Mouse (Mus musculus) right cerebral cortex, postnatal 10 days (tissue): ENCODE results near the gene Tanc1.

Source experiments
- DNase-seq, 2 experiments: peaks; one replicate each; pipeline ENCODE4 v3.0.0; 2021; ENCODE audit warnings: low spot score in 2 of 2

The Tanc1 gene

DNA sequence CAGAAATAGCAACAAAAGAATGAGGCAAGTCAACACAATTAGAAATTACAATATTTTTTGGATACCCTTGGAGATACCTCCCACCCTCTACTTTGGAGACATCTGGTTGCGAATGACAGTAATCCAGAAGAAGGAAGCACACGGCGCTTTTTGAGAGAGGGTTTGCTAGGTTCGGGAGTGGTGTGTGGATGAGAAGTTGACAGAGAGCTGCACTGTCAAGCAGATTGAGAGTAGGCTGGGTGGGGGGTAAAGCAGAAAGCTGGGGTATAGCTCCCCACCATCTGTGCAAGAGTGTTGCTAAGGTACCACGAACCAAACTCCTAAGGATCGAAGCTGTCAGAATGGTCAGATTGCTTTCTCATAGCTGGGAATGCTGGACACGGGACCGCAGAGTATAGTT lies 40.0 kb downstream of the Tanc1 start:
- DNase-seq, result no peak

- DNase-seq, result no peak
Measured at GRCm38 (mm10) chr2:59652702-59653101, 40.9 kb downstream of the Tanc1 start.

DNA sequence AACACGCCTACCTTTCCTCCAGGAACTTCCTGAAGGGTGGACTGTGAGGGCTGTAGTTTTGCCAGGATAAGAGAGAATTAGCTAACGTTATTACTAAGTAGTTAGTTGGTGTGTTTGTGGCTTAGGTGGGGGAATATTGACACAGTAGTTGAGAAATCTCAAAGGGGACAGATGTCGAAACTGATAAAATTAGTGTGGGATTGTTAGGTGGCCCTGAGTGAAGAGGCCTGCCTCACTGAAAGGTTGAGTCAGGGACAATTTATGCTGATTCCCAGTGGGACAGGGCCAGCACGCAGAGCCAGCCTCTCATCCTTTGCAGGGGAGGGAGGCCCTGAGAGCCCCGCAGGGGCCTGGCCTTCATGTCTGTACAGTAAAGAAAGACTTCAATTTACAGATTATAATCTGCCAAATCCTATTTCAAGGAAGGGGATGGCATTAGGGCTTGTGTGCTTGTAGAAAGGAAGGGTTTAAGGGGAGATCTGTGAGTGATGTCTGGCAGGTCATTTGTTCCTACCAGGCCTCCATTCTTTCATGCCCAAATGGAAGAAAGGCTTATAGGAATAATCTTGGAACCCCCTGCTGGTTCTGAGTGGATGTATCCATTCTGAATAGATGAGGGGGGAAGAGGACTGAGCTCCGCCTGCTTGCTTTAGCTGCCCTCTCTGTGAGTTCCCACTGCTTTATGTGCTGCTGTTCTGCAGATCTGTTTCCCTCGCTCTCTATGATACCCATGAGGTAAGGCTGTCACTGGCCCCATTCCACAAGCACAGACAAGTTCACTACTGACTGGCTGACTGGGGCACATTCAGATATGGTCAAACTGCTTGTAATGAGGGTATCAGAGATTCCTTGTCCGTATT lies 41.7 kb downstream of the Tanc1 start:
- peak in 1 of 2 experiments; percentile 40 for DNase-seq

DNA sequence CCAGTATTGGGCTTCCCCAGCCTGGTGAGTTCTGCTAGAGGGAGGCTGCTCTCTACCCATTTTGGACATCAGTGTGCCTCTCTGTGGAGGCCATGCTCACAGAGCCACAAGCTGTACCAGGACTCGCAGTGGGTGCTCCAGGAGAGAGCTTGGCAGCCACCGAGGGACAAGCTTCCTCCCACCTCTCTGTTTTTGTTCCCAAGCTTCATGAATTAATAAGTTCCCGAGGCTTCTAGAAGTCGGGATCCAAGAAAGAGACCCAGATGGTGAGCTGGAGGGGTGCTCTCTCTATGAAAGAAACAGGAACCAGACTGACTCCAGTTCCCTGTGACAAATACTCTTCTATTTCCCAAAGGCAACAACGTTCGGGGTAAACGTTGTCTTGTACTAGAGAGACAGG lies 43.6 kb downstream of the Tanc1 start:
- no peak for DNase-seq

DNA sequence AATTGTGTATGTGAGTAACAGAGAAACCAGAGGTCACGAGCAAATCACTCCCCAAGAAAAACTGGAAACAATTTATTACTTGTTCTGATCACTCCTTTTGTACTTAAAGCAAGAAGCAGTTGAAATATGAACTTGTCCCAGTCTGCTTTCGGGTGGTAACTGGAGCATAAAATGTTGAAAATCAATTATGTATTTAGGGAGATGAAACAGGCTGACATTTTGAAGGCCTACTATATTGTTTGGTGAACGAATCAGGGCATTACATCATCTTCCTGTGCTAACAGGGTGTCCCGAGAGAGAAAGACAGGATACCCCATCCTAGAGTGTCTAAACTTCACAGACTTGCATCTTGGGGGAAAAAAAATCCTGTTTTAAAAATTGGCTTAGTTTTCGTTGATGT lies 44.8 kb downstream of the Tanc1 start:
- DNase-seq, result no peak

DNA sequence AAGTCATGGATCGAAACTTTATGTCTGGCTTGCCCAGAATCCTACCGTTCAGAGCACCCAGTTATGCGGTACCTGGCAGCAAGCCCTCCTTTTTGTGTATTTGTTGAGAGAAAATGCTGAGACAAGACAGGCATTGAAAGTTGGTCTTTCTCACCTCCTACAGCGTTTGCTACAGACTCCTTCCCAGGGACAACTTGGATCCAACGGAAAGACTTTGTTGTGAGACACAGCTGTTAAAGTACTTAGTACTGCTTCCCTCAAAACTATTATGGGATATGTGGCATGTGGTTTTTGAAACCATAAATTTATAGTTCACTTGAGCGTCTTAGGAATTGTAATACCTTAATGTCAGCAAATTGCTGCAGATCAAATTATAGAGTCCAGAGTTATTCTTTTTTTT lies 47.8 kb downstream of the Tanc1 start:
- no peak for DNase-seq

DNA sequence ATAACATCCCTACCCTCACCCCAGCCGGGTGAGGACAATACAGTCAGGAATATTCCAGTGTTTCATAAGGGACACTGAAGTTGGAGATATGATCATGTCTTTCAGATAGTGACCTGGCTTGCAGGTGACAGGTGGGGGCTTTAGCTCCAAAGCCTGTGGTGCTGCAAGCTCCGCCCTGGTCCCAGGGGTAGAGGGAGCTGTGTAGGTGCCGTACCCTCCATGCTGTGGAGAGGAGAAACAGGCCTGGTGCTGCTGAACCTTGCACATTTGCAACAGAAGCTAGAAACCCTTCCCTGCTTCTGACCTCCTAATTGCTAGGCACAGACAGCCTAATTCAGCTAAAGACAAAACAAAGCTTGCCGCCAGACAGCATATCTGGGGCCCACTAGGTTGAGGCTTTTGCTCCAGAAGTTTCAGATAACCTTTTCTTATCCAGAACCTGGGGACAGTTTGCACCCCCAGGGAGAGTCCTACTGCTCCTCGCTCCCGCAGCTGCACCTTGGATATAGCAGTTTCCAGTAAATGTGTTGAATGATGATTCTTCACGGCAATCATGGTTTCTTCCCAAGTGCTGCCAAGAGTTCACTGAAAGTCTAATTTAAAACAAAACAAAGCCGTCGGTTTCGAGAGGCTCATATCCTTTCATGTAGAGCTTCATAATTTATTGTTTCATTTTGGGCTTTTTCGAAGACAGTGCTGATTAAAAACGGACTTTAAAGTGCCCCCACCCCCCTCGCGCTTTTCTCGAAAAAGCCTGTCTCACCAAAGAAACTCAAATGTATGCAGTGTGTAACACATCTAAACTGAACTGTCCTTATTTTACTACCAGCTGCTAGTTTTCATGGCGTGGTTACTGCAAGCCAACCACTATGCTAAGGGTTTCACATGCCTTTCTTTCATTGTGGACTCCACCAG lies 49.3 kb downstream of the Tanc1 start:
- DNase-seq, result no peak

DNA sequence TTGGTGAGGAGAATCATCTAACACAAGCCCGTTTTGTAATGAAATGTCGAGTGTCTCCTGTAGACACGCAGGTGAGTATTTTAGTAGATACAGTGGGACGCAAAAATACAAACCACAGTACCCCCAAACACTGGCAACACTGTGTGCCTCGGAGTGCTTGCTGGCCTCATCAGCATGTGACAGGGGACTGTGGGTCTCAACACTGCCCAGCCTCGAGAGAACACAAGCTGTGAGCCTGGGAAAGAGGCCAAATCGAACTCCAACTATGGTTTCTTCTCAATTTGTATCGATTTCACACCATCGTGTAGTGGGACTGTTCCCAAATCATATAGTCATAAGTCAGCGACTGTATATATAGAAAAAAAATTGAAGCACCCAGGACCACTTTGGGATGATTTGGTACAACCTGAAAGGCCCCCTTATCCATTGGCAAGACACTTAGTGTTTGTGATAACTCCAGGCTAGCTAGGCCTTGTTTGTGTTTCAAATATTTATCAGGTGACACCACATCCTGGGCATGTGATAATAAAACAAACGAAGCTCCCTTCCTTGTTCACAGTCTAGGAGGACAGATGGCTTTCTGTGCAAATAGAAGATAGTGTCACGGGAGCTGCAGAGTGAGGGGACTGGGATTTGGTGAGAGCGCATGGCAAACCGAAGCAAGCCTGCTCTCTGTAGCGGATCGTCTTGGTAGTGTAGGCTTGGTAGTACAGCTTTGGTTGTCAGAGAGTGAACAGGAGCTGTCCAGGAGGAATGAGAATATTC lies 53.1 kb downstream of the Tanc1 start:
- peak in 1 of 2 experiments; percentile 45 for DNase-seq

- no peak for DNase-seq
Measured at GRCm38 (mm10) chr2:59666533-59666932, 54.7 kb downstream of the Tanc1 start.

DNA sequence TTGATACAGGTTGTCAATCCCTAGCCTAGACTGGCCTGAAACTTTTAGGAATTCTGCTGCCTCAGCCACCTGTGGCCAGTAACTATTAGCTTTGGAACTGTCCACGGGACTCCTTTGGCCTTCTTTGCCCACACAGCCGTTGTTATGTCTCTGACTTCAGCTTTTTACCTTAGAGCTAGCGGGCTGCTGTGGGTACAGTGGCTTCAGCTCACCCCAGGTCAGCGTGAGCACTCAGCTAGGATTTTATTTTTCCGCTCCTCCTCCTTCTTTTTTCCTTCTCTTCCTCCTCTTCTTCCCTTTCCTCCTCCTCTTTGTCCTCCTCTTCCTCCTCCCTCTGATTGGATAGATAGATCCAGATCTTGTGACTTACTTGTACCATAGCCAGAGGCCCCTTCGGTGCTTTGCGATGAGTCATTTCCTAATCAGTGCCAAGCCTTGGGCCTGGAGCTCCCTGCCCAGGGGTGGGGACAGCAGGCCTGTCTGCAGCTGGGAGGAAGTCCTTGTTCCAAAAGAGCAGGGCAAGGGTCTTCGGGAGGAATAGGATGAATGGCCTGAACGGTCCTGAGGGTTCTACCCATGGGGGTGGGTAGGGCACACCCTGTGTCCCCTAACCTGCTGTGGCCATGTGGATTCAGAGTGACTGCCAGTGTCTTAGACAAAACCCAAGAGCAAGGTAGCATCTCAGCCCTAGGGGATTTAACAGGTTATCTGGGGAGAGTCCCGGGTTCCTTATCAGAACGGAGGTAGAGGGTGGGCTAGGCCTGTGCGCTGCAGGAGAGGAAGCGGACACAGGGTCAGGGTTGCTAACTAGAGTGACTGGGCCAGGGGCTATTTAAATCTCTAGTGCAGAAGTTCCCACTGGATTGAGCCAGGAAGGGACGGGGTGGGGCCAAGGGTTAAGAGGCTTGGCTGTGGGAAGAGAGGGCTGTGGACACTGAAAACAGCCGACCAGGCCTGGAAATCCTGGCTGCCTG lies 58.5 kb downstream of the Tanc1 start:
- DNase-seq, result no peak

DNA sequence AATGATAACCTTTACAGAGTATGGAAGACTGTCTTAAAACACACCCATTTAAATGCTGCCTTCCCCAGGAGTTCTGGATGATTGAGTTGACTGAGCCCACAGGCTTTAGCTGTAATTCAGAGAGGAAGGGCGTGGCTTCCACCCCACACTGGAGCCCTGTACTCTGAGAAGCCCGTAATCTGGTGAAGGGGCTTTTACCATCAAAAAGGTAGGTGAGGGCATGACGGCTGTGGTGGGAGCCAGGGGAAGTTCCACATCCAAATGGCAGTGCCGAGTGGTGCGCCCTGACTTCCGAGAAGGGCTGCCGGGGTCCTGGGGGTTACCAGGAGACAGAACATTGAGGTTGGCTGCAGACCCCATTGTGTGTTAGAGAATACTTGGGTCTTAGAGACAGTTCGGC lies 59.8 kb downstream of the Tanc1 start:
- no peak for DNase-seq

GRCm38 (mm10) chr2:59672086-59672485 lies 60.2 kb downstream of the Tanc1 start:
- no peak for DNase-seq

DNA sequence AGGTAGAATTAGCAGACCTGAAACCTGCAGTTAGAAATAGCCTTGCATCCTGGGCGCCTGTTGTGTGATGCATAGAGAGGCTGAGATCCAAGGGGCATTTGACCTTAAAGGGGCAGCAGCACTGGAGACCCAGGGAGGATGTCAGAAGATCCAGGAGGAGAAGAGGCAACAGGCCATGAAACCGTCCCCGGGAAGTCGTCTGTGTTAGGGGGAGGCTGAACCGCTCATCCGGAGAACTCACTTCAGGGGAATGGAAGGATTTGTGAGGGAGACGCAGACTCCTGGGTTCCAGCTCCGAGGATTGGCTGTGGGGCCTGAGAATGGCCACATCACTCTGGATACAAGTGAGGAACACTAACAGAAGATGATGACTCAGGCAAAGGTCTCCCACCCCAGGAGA lies 60.8 kb downstream of the Tanc1 start:
- DNase-seq, result no peak

- DNase-seq, result no peak
Measured at GRCm38 (mm10) chr2:59673351-59673750, 61.5 kb downstream of the Tanc1 start.

DNA sequence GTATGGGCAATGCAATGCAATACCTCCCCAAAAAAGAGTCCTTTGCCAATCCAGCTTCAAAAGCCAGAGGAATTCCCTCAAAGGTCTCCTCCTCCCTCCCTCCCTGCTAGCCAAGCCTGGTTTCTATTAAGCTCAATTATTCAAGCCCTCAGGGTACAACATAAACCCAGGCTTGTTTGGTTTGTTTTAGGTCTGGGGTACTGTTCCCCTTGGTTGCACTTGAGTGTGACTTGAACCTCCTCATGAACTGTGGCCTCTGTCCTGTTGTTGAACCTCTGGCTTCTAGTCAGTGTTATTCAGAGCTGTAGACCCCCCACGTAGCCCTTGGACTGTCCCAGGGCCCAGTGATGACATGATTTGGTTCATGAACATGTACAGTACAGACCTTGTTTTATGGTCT lies 62.0 kb downstream of the Tanc1 start:
- DNase-seq, result no peak

DNA sequence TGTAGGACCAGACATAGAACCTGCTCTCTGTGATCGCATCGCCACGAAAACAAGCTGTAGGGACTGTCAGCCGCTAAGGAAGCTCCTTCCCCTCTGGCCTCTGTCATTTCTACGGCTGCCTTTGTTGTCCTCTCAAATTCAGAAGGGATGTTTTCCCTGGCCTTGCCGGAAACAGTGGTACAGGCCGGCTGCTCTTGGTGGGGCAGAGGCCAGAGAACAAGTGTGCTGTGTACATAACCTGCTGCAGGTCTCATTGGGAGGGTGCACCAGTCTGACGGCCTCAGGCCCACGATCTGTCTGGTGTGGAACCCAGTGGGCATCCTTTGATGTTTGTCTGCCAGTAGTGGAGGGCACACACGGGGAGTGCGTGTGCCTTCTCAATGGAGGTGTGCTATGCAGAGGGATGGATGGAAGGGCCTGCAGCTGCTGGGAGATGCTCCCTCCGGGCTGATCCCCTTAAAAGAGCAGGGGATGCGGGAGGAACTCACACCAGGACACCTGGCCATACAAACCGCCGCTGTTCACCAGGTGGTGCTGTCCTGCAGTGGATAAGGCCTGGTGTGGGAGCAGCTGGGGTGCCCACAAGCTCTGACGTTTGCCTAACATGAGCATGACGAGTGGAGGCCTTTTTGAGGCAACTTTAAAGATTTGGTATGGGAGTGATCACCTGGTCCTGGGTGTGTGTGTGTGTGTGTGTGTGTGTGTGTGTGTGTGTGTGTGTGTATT lies 63.6 kb downstream of the Tanc1 start:
- DNase-seq, result no peak

DNA sequence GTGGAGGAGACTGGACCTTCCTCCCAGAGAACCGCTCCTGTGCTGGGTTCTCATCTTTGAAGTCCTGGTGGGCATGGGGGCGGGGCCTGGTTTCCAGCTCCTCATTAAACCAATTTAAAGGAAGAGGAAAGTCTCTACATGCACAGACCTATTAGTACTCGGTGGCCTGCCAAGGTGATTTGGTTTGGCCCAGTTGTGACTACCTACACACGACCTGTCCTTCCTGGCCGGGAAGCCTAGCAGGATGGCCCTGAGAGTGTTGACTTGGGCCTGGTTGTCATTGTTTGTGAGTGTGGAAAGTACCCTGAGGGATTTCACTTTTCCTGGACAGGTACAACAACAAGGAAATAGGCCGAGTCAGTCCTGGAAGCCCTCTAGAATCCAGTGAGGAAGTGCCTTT lies 64.2 kb downstream of the Tanc1 start:
- no peak for DNase-seq

DNA sequence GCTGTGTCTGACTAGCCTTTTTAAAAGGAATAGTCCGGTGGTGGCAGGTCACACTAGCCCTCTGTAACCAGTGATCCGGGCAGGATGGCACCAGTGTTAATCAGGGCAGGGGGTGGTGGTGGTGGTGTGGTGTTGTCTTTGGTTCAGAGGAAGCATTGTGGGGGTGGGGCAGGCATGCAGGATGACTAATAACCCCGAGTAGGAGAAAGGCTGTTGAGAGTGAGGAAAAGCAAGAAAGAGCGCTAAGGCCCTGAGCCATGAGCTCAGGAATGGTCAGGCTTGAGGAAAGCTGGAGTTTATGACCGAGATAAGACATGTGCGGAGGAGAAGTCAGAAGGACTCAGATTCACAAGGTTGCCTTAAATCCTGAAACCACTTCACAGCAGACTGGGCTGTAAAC lies 64.6 kb downstream of the Tanc1 start:
- DNase-seq, result no peak

DNA sequence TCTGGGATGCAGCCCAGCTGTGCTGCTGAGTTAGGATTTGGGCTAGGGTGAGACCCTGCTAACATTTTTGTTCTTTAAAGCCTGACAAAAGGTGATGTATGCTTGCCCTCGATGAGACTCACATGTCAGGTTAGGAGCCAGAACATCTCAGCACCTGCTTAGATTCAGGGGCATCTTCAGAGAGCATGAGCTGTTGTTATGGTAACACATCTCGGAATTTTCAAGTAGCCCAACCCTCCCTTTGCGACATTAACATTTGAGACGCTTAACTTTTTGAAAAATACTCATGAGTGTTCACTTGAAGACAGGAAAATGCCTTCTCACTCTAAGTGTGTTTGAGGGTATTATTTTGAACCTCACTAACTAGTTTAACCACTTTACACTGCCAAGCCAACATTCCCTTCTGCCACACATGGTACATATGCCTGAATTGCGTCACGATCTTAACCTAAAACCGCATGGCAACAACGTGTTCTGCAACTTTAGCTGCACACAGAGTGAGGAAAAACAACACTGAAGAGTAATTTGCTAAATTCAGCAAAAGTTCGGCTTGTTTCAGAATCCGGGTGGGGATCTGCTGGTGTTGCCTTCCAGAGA lies 67.7 kb downstream of the Tanc1 start:
- no peak for DNase-seq

DNA sequence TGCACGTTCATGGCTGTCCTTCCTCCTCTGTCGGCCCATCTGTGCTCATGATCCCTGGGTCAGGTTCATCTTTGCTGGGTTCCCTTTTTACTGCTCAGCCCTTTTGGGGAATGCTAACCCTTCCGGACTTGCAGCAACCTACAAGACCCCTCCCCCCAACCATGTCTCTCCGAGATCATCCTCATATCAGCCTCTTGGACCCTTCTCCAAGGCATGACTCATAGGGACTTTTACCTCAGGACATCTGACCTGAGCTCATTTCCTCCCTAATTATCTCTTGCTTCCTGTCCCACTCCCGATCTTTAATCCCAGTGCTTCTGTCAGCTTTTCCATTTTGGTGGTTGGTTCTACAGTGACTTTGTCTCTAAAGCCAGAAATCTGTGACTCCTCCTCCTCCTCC lies 68.9 kb downstream of the Tanc1 start:
- DNase-seq, result no peak
